Mouse (Mus musculus) liver, embryonic 14.5 days (tissue): ENCODE measurements around the gene 9130023H24Rik. TPM values are rescaled to one million over a fixed set of nuclear protein-coding genes. Genes with fewer than 3 reads are reported as not detected.

Source experiments
- ATAC-seq: fragments of 200-750 bp; cut with Nextera tagmentation; 2 replicates; pipeline ENCODE4 v1.8.0; 2017; ENCODE audit warnings: moderate number of reproducible peaks, mild to moderate bottlenecking, moderate library complexity; ENCODE audit not compliant: insufficient read depth
- DNase-seq, 3 experiments: peaks; one replicate each; pipeline ENCODE4 v3.0.0-alpha.2; 2012 to 2013; ENCODE audit warnings: low read depth in 3 of 3, low spot score in 3 of 3
- H3K27ac ChIP-seq: fragments of 300-500 bp; sonication (generic); 2 replicates; pipeline ENCODE4 v1.5.1; 2014; ENCODE audit warnings: moderate library complexity, mild to moderate bottlenecking, control low read depth, inconsistent platforms
- H3K27me3 ChIP-seq: fragments of 300-500 bp; sonication (generic); 2 replicates; pipeline ENCODE4 v1.6.1; 2014; ENCODE audit warnings: mild to moderate bottlenecking, low read length, moderate library complexity; ENCODE audit not compliant: control insufficient read depth, insufficient read depth
- H3K36me3 ChIP-seq: fragments of 300-500 bp; sonication (generic); replicated peaks from 2 replicates; pipeline ENCODE4 v1.6.1; 2014; ENCODE audit warnings: low read depth; ENCODE audit not compliant: control insufficient read depth, insufficient read depth
- H3K4me1 ChIP-seq, 2 experiments: fragments of 200-500 bp in 1 of 2; fragments of 300-500 bp in 1 of 2; sonication (generic) in 1 of 2; replicated peaks; 2 replicates each; pipeline ENCODE4 v1.6.1; 2012 to 2014; ENCODE audit warnings: antibody characterized with exemption in 1 of 2, inconsistent platforms in 1 of 2, low read length in 1 of 2; ENCODE audit not compliant: control insufficient read depth in 2 of 2, insufficient read depth in 2 of 2
- H3K4me2 ChIP-seq: fragments of 300-500 bp; sonication (generic); 2 replicates; pipeline ENCODE4 v1.6.1; 2014; ENCODE audit warnings: low read depth, mild to moderate bottlenecking, control low read depth, moderate library complexity
- H3K4me3 ChIP-seq, 2 experiments: fragments of 200-500 bp in 1 of 2; fragments of 300-500 bp in 1 of 2; sonication (generic) in 1 of 2; 2 replicates each; pipeline ENCODE4 v1.5.1; 2012 to 2014; ENCODE audit warnings: low read depth in 2 of 2, low read length in 2 of 2, mild to moderate bottlenecking in 2 of 2, control low read depth in 1 of 2, inconsistent platforms in 1 of 2, moderate library complexity in 1 of 2; ENCODE audit not compliant: insufficient read depth in 1 of 2
- H3K9ac ChIP-seq: fragments of 300-500 bp; sonication (generic); replicated peaks from 2 replicates; pipeline ENCODE4 v1.6.1; 2014; ENCODE audit warnings: mild to moderate bottlenecking, control low read depth, moderate library complexity
- H3K9me3 ChIP-seq: fragments of 300-500 bp; sonication (generic); 2 replicates; pipeline ENCODE4 v1.6.1; 2016; ENCODE audit warnings: low read length, mixed read lengths; ENCODE audit not compliant: control insufficient read depth
- CTCF ChIP-seq: IDR thresholded peaks from 2 replicates; pipeline ENCODE4 v1.5.1; 2016; ENCODE audit warnings: antibody characterized with exemption, low read depth, control low read depth
- EP300 ChIP-seq: IDR thresholded peaks from 2 replicates; pipeline ENCODE4 v1.6.1; 2016; ENCODE audit warnings: antibody characterized with exemption, low read depth
- WGBS: fragments of 180-500 bp; shearing (Covaris S2); extraction: QIAGEN DNeasy Blood & Tissue Kit; methylation state at CpG from one replicate; pipeline ENCODE4 v1.1.7; 2014; ENCODE audit not compliant: insufficient replicate concordance; 5-methylcytosine and 5-hydroxymethylcytosine counted together
- polyA plus RNA-seq, 2 experiments: library from polyadenylated mRNA; depleted of rRNA in 1 of 2; stranded (reverse) in 1 of 2; unstranded in 1 of 2; fragments of >200 nt; fragmentation: Nextera tagmentation in 1 of 2; extraction: Ambion mirVana in 1 of 2; gene quantifications; 2 replicates each; pipeline versions ENCODE4 v1.2.1 to v1.2.3; 2012 to 2014

Gene 9130023H24Rik
- polyA plus RNA-seq, 2 experiments = 1.1 to 1.6 TPM

GRCm38 (mm10) chr7:128254978-128255377 lies 17.1 kb upstream of the 9130023H24Rik start:
- DNase-seq = no peak
- Histone ChIP-seq H3K4me2 (no peak overlapping the region), H3K27ac (no peak overlapping the region), H3K36me3 (no peaks in the 10 kb centered on the region), H3K4me3 (no peak overlapping the region), H3K9me3 (no peaks in the 10 kb centered on the region), H3K4me1 (peaks cover 3 to 5% of the 10 kb centered on the region in 2 experiments), H3K9ac (no peak overlapping the region), H3K27me3 (peaks cover 7% of the 10 kb centered on the region)
- 52% methylated on average over 2 of the region's 2 CpGs for WGBS
- TF ChIP-seq EP300 (no peak), CTCF (no peak)
- no peak for ATAC-seq

DNA sequence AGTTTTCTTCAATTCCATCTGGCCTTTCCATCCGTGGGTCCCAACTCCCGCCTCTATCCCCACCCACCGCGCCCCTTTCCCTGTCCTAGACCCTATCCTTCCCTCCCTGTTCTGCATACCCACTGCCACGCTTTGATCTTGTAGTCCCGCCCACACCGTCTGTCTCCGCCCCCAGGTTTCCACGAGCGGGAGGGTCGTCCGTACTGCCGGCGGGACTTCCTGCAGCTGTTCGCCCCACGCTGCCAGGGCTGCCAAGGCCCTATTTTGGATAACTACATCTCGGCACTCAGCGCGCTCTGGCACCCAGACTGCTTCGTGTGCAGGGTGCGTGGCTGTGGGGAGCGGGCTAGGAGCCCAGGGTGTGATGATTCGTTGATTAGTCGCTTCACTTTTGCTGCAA lies 14.8 kb upstream of the 9130023H24Rik start:
- H3K27me3 ChIP-seq = peaks cover 7% of the 10 kb centered on the region
- H3K4me1 ChIP-seq = peaks cover 5% of the 10 kb centered on the region in 2 experiments; a peak in 3 of 4 replicates
- peak overlapping the region; percentile 15 for H3K4me2 ChIP-seq
- H3K9ac ChIP-seq = no peak overlapping the region
- H3K4me3 ChIP-seq = no peak overlapping the region
- ATAC-seq = no peak
- no peak for DNase-seq
- H3K36me3 ChIP-seq = no peaks in the 10 kb centered on the region
- TF ChIP-seq CTCF (no peak), EP300 (no peak)
- no peak overlapping the region for H3K27ac ChIP-seq
- no peaks in the 10 kb centered on the region for H3K9me3 ChIP-seq
- 21% methylated on average over 24 of the region's 24 CpGs for WGBS

- TF ChIP-seq CTCF (no peak), EP300 (no peak)
- Histone ChIP-seq H3K27me3 (peaks cover 9% of the 10 kb centered on the region), H3K4me2 (no peak overlapping the region), H3K9ac (no peak overlapping the region), H3K27ac (no peak overlapping the region), H3K4me1 (peaks cover 7 to 9% of the 10 kb centered on the region in 2 experiments), H3K9me3 (no peaks in the 10 kb centered on the region), H3K36me3 (no peaks in the 10 kb centered on the region), H3K4me3 (no peak overlapping the region)
- WGBS = 52% methylated on average over 12 of the region's 12 CpGs
- DNase-seq (no peak), ATAC-seq (no peak)
Observed at GRCm38 (mm10) chr7:128251946-128252345, 14.1 kb upstream of the 9130023H24Rik start.

DNA sequence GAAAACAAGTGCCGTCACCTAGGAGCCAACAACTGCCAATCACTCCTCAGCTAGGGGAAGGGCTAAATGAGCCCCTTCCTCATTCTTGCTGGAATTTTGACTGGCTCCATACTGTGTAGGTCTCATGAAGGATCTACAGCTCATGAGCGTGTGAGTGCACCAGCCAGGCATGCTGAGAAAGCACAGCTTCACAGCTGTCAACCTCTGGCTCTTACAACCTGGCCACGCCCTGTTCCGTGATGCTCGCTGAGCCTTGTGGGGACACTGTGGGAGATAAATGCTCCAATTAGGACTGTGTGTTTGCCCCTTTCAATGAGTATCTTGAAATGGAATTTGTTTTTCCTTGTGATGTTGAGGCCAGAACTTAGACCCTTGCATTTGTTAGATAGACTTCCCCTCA lies 12.2 kb upstream of the 9130023H24Rik start:
- Histone ChIP-seq H3K4me2 (no peak overlapping the region), H3K27ac (no peak overlapping the region), H3K36me3 (no peaks in the 10 kb centered on the region), H3K4me3 (no peak overlapping the region), H3K4me1 (peaks cover 11% of the 10 kb centered on the region in 2 experiments), H3K9me3 (no peaks in the 10 kb centered on the region), H3K27me3 (peaks cover 9% of the 10 kb centered on the region), H3K9ac (no peak overlapping the region)
- no peak for DNase-seq
- 54% methylated on average over 5 of the region's 5 CpGs for WGBS
- TF ChIP-seq CTCF (no peak), EP300 (no peak)
- ATAC-seq = no peak

GRCm38 (mm10) chr7:128248081-128249042 lies 10.5 kb upstream of the 9130023H24Rik start:
- Histone ChIP-seq H3K4me3 (no peak overlapping the region), H3K4me1 (peaks cover 11% of the 10 kb centered on the region in 2 experiments), H3K27me3 (peaks cover 9% of the 10 kb centered on the region), H3K27ac (no peak overlapping the region), H3K9me3 (no peaks in the 10 kb centered on the region), H3K9ac (no peak overlapping the region), H3K4me2 (peak overlapping the region; percentile 18; the same call in 1 of the 2 replicates), H3K36me3 (no peaks in the 10 kb centered on the region; the same call in 1 of the 2 replicates)
- TF ChIP-seq CTCF (no peak), EP300 (no peak)
- 76% methylated on average over 10 of the region's 10 CpGs for WGBS
- DNase-seq (no peak), ATAC-seq (no peak)
